Mouse (Mus musculus): ENCODE results near the gene Leng1. TPM values are rescaled to one million over a fixed set of nuclear protein-coding genes. Genes with fewer than 3 reads are reported as not detected.
A peak's percentile ranks its signal among the peaks of the same experiment; 100 is the strongest.
"Not testable (repeated sequence)": the region's sequence is repeated elsewhere in the genome, so short reads cannot be mapped to it uniquely, and the experiment has no call there.

Leng1 gene
- polyA plus RNA-seq, 1 experiment from 2014 or later = 13.5 TPM

- Histone ChIP-seq H3K4me3 (ENCODE audit: low read length) (peak overlapping the region; percentile 66), H3K36me3 (ENCODE audit: control insufficient read depth, insufficient read depth, low read length) (peaks cover 25% of the 10 kb centered on the region), H3K27me3 (ENCODE audit: control insufficient read depth, insufficient read depth, low read depth, low read length) (no peaks in the 10 kb centered on the region), H3K9me3 (ENCODE audit: control insufficient read depth, low read length) (no peaks in the 10 kb centered on the region), H3K4me2 (ENCODE audit: low read depth, low read length) (peak overlapping the region; percentile 92), H3K27ac (ENCODE audit: low read length) (no peak overlapping the region; the same call in 1 of the 2 replicates), H3K9ac (ENCODE audit: low read length) (peak overlapping the region; percentile 72), H3K4me1 (replicated peaks; ENCODE audit: control insufficient read depth, insufficient read depth, low read length) (peaks cover 17% of the 10 kb centered on the region)
- ATAC-seq (ENCODE audit: low read depth) = no peak
- 20% methylated on average over 6 of the region's 6 CpGs for WGBS
These were observed 40.3 kb upstream of the Leng1 start for GRCm38 (mm10) chr7:3705911-3706310.

DNA sequence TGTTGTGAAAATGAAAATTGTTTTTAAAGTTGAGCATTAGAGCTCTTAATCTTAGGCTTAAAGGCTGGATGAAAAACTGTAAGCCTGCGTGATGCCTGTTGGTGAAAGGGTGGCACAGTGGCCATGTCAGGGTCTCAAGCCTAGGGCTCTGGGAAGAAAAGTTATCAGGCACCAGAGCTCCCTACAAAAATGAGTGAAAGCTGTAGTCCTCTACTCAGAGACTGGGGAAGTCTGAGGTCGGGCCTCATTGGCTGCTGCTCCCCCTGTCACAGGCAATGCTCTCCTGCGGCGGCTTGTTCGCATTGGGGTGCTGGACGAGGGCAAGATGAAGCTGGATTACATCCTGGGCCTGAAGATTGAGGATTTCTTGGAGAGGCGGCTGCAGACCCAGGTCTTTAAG, 39.8 kb upstream of the Leng1 start:
- 1% methylated on average over 6 of the region's 7 CpGs for WGBS
- H3K9me3 ChIP-seq (ENCODE audit: control insufficient read depth, low read length); ATAC-seq (ENCODE audit: low read depth); H3K27me3 ChIP-seq (ENCODE audit: control insufficient read depth, insufficient read depth, low read depth, low read length): not testable (repeated sequence)
- Histone ChIP-seq H3K9ac (ENCODE audit: low read length) (peak overlapping the region; percentile 72), H3K36me3 (ENCODE audit: control insufficient read depth, insufficient read depth, low read length) (peaks cover 25% of the 10 kb centered on the region), H3K4me1 (replicated peaks; ENCODE audit: control insufficient read depth, insufficient read depth, low read length) (peaks cover 17% of the 10 kb centered on the region), H3K4me2 (ENCODE audit: low read depth, low read length) (peak overlapping the region; percentile 92), H3K27ac (ENCODE audit: low read length) (0 out of 2 replicates have a peak overlapping the region, but pooled peaks have one; percentile 27), H3K4me3 (ENCODE audit: low read length) (peak overlapping the region; percentile 66)

- Histone ChIP-seq H3K4me3 (ENCODE audit: low read length) (peak overlapping the region; percentile 66), H3K27me3 (ENCODE audit: control insufficient read depth, insufficient read depth, low read depth, low read length) (no peaks in the 10 kb centered on the region), H3K36me3 (ENCODE audit: control insufficient read depth, insufficient read depth, low read length) (peaks cover 33% of the 10 kb centered on the region), H3K9ac (ENCODE audit: low read length) (peak overlapping the region; percentile 72), H3K4me2 (ENCODE audit: low read depth, low read length) (peak overlapping the region; percentile 92), H3K27ac (ENCODE audit: low read length) (peak overlapping the region; percentile 94), H3K9me3 (ENCODE audit: control insufficient read depth, low read length) (no peaks in the 10 kb centered on the region), H3K4me1 (replicated peaks; ENCODE audit: control insufficient read depth, insufficient read depth, low read length) (peaks cover 17% of the 10 kb centered on the region)
- ATAC-seq (ENCODE audit: low read depth) = peak; percentile 35
- WGBS = under 1% methylated on average over 20 of the region's 20 CpGs
These were observed 38.8 kb upstream of the Leng1 start for GRCm38 (mm10) chr7:3704475-3704874.

DNA sequence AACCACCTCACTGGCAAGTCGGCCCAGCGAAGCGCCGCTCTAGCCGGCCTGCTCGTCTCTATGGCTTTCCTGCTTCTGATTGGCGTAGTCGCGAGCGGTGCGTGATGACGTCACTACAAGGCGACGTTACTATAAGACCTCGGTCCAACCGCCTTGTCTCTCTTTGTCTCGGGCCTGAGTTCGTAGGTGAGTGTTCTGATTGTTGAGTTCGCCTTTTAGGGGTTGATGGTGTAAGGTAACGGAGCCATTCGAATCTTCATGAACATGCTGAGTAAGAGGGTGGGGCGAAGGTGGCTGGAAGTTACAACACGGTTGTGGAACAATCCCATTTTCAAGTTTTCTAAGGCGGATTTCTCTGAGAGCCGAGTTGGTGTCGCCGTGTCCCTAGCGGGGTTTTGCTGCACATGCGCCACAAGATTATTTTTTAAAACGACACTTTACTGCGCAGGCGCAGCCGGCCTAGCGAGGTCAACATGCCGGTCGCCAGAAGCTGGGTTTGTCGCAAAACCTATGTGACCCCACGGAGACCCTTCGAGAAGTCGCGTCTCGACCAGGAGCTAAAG, 38.3 kb upstream of the Leng1 start, which contains the start of gene Rps9:
Rps9 (plus strand) TSS at position 115 of the 563 bp plus-strand sequence.
- ATAC-seq (ENCODE audit: low read depth) = peak; percentile 96

GRCm38 (mm10) chr7:3703148-3703878, 37.7 kb upstream of the Leng1 start:
- Histone ChIP-seq H3K27ac (ENCODE audit: low read length) (peak overlapping the region; percentile 94), H3K9ac (ENCODE audit: low read length) (peak overlapping the region; percentile 62), H3K4me2 (ENCODE audit: low read depth, low read length) (peak overlapping the region; percentile 92), H3K9me3 (ENCODE audit: control insufficient read depth, low read length) (no peaks in the 10 kb centered on the region), H3K4me1 (replicated peaks; ENCODE audit: control insufficient read depth, insufficient read depth, low read length) (peaks cover 17% of the 10 kb centered on the region), H3K36me3 (ENCODE audit: control insufficient read depth, insufficient read depth, low read length) (peaks cover 43% of the 10 kb centered on the region), H3K4me3 (ENCODE audit: low read length) (peak overlapping the region; percentile 66), H3K27me3 (ENCODE audit: control insufficient read depth, insufficient read depth, low read depth, low read length) (no peaks in the 10 kb centered on the region)
- WGBS = 19% methylated on average over 6 of the region's 6 CpGs
- peak; percentile 54 for ATAC-seq (ENCODE audit: low read depth)

More for the DNA sequence above, 38.3 kb upstream of the Leng1 start, which contains the start of gene Rps9:
- peak within 1 kb of the TSS; percentile 66 for H3K4me3 ChIP-seq (ENCODE audit: low read length)
- peak within 1 kb of the TSS; percentile 72 for H3K9ac ChIP-seq (ENCODE audit: low read length)
- no peaks in the 10 kb centered on the region for H3K27me3 ChIP-seq (ENCODE audit: control insufficient read depth, insufficient read depth, low read depth, low read length)
- H3K27ac ChIP-seq (ENCODE audit: low read length) = peak within 1 kb of the TSS; percentile 94
- H3K9me3 ChIP-seq (ENCODE audit: control insufficient read depth, low read length) = no peaks in the 10 kb centered on the region
- H3K4me2 ChIP-seq (ENCODE audit: low read depth, low read length) = peak within 1 kb of the TSS; percentile 92
- WGBS = 1% methylated on average over 42 of the region's 42 CpGs
- H3K36me3 ChIP-seq (ENCODE audit: control insufficient read depth, insufficient read depth, low read length) = peaks cover 37% of the 10 kb centered on the region
- peaks cover 17% of the 10 kb centered on the region for H3K4me1 ChIP-seq (replicated peaks; ENCODE audit: control insufficient read depth, insufficient read depth, low read length)

- H3K4me1 ChIP-seq (replicated peaks; ENCODE audit: control insufficient read depth, insufficient read depth, low read length) = peaks cover 7% of the 10 kb centered on the region
- H3K9ac ChIP-seq (ENCODE audit: low read length) = no peak overlapping the region
- peaks cover 33% of the 10 kb centered on the region for H3K36me3 ChIP-seq (ENCODE audit: control insufficient read depth, insufficient read depth, low read length)
- no peaks in the 10 kb centered on the region for H3K27me3 ChIP-seq (ENCODE audit: control insufficient read depth, insufficient read depth, low read depth, low read length)
- no peak overlapping the region for H3K4me2 ChIP-seq (ENCODE audit: low read depth, low read length)
- no peak for ATAC-seq (ENCODE audit: low read depth)
- H3K9me3 ChIP-seq (ENCODE audit: control insufficient read depth, low read length) = no peaks in the 10 kb centered on the region
- WGBS = 95% methylated on average over 6 of the region's 6 CpGs
- no peak overlapping the region for H3K4me3 ChIP-seq (ENCODE audit: low read length)
- H3K27ac ChIP-seq (ENCODE audit: low read length) = no peak overlapping the region
These were observed 32.8 kb upstream of the Leng1 start for GRCm38 (mm10) chr7:3698471-3698870.

DNA sequence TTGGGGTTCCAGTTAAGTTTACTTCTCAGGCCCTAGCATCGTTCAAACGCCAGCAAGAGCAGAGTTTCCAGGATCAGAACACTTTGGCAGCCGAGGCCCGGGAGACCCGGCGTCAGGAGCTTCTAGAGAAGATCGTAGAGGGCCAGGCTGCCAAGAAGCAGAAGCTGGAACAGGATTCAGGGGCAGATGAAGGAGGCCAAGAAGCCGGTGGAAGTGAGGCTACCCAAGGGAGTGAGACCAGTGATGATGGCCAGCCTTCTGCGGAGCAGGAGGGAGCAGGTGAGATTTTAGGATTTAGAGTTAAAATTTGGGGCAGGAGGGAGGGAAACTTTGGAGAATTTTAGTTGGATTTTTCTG, 29.3 kb upstream of the Leng1 start:
- Histone ChIP-seq H3K36me3 (ENCODE audit: control insufficient read depth, insufficient read depth, low read length) (peaks cover 28% of the 10 kb centered on the region), H3K4me1 (replicated peaks; ENCODE audit: control insufficient read depth, insufficient read depth, low read length) (peaks cover 17% of the 10 kb centered on the region), H3K4me3 (ENCODE audit: low read length) (peak overlapping the region; percentile 83), H3K4me2 (ENCODE audit: low read depth, low read length) (peak overlapping the region; percentile 85), H3K9ac (ENCODE audit: low read length) (peak overlapping the region; percentile 96), H3K27ac (ENCODE audit: low read length) (peak overlapping the region; percentile 98)
- not testable (repeated sequence) for H3K27me3 ChIP-seq (ENCODE audit: control insufficient read depth, insufficient read depth, low read depth, low read length); ATAC-seq (ENCODE audit: low read depth); H3K9me3 ChIP-seq (ENCODE audit: control insufficient read depth, low read length)
- 1% methylated on average over 9 of the region's 9 CpGs for WGBS

GRCm38 (mm10) chr7:3694076-3694948, 28.7 kb upstream of the Leng1 start:
- Histone ChIP-seq H3K9me3 (ENCODE audit: control insufficient read depth, low read length) (no peaks in the 10 kb centered on the region), H3K9ac (ENCODE audit: low read length) (peak overlapping the region; percentile 96), H3K27ac (ENCODE audit: low read length) (peak overlapping the region; percentile 98), H3K4me1 (replicated peaks; ENCODE audit: control insufficient read depth, insufficient read depth, low read length) (peaks cover 17% of the 10 kb centered on the region), H3K4me2 (ENCODE audit: low read depth, low read length) (peak overlapping the region; percentile 85), H3K27me3 (ENCODE audit: control insufficient read depth, insufficient read depth, low read depth, low read length) (no peaks in the 10 kb centered on the region), H3K36me3 (ENCODE audit: control insufficient read depth, insufficient read depth, low read length) (peaks cover 25% of the 10 kb centered on the region), H3K4me3 (ENCODE audit: low read length) (peak overlapping the region; percentile 83)
- WGBS = 1% methylated on average over 48 of the region's 55 CpGs
- peak; percentile 73 for ATAC-seq (ENCODE audit: low read depth)

DNA sequence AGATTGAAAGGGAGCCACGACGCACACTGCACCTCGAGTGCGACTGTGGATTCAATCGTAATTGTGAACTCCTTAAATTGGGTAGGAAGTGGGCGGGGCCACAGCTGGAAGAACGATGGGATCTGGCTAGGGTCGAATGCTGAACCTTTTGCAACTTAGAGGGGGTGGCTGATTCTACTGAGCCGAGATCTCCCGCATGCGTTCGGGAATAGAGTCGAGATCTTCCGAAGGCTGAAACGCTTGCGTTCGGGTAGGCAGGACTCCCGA, 28.1 kb upstream of the Leng1 start:
- Histone ChIP-seq H3K9ac (ENCODE audit: low read length) (peak overlapping the region; percentile 96), H3K4me3 (ENCODE audit: low read length) (peak overlapping the region; percentile 83), H3K27ac (ENCODE audit: low read length) (peak overlapping the region; percentile 98), H3K4me1 (replicated peaks; ENCODE audit: control insufficient read depth, insufficient read depth, low read length) (peaks cover 17% of the 10 kb centered on the region), H3K27me3 (ENCODE audit: control insufficient read depth, insufficient read depth, low read depth, low read length) (no peaks in the 10 kb centered on the region), H3K36me3 (ENCODE audit: control insufficient read depth, insufficient read depth, low read length) (peaks cover 19% of the 10 kb centered on the region), H3K4me2 (ENCODE audit: low read depth, low read length) (peak overlapping the region; percentile 85), H3K9me3 (ENCODE audit: control insufficient read depth, low read length) (no peaks in the 10 kb centered on the region)
- WGBS = 0% methylated on average over 18 of the region's 18 CpGs
- no peak for ATAC-seq (ENCODE audit: low read depth)
